Mouse (Mus musculus): ENCODE results near the gene Tcf23.

DNA sequence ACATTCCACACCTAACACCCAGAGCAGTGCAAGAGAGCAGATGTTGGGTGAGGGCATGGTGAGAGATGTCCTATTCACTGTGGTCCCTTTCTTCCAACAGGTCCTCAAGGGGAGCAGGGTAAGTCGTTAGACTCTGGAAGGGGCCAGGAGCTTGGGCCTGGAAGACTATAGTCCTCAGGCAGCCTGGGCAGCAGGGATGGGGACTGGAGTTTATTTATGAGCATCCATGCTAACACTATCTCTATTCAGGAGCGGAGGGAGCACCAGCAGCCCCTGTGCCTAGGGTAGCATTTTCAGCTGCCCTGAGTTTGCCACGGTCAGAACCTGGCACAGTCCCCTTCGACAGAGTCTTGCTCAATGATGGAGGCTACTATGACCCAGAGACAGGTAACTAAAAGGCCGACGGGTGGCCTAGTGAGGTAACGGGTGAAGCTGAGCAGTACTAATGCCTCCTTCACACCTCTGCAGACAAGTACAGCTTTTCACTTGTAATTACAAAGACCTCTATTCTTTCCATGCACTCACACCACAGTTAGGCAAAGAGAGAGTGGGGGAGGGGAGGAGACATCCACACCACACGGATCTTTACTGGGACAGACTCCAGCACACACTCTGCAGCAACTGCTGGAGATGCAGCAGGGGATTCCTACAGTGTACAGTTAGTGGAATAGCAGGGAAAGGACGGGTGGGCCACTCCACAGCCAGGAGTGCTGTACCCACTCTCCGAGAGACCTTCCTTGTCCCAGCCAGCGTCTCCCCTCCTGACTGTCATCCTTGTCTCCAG, 48.4 kb upstream of the Tcf23 start:
- TF ChIP-seq TCF12 (IDR thresholded peaks at IDR 0.05; ENCODE audit: insufficient read depth, poor library complexity, severe bottlenecking): no peak
- no peak for TF ChIP-seq POLR2A (IDR thresholded peaks at IDR 0.05; ENCODE audit: insufficient read length, low read depth)
- TF ChIP-seq MYOD1 (IDR thresholded peaks at IDR 0.05; ENCODE audit: control insufficient read depth in 1 of 3, insufficient read length in 2 of 3, low read depth in 2 of 3): no peak
- TF ChIP-seq TCF3 (IDR thresholded peaks at IDR 0.05; ENCODE audit: insufficient read length, low read depth): no peak
- no peak for TF ChIP-seq SRF (IDR thresholded peaks at IDR 0.05; ENCODE audit: control insufficient read depth, insufficient read length, low read depth)
- TF ChIP-seq POLR2AphosphoS2 (IDR thresholded peaks at IDR 0.05; ENCODE audit: insufficient read length, low read depth): no peak

Measured in myocyte (in vitro differentiated cells).